Mouse (Mus musculus) bone marrow macrophage, adult 2 months (primary cell): Measurements from ENCODE around the gene Isx.

Source experiments
- CTCF ChIP-seq: IDR thresholded peaks from 2 replicates; pipeline ENCODE4 v1.5.1; 2012; ENCODE audit warnings: low read depth, mild to moderate bottlenecking, low read length, moderate library complexity
- POLR2A ChIP-seq: IDR thresholded peaks from 2 replicates; pipeline ENCODE4 v1.6.1; 2012; ENCODE audit warnings: mild to moderate bottlenecking, low read depth, low read length, borderline replicate concordance

DNA sequence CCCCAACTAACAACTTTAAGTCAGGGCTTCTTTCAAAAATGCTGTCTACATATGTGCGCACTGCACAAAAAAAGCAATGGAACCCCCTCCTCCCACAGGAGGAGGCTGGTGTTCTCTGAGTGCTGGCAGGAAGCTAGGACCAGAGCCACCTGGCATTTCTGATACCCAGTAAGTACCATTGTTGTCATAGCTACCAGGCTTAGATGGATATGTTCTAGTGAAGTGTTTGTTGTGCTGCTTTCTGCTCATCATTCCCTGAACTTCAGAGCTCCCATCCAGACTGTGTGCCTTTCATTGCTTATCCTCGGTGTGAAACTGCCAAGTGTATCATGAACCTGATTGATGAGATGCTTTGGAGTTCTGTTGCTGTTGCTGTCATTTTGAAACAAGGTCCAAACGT, 26.8 kb downstream of the Isx start:
- TF ChIP-seq CTCF (no peak), POLR2A (no peak)
